Mouse (Mus musculus): ENCODE results near the gene Sprr1a.
"Not testable (repeated sequence)": the region's sequence is repeated elsewhere in the genome, so short reads cannot be mapped to it uniquely, and the experiment has no call there.

Sprr1a gene

DNA sequence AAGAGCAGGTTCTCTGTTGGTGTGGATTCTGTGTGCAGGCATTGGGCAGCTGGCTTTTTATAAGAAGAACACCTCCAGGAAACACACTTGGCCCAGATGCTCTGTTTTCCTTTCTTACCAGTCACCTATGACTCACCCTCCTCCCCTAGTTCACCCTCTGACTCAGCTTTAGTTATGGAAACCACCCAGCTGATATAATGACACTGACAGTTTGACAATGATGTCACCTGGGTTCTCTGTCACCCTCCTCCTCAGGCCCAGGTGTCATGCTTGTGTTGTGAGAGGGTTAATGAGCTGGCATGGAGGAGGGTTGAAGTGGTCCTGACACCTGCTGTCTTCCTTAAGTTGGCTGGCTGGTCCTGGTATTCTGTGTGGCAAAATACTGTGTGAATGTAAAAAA is at the start of gene Sprr1a:
Gene Sprr1a, minus strand, starts transcription at position 33 of the 400 bp plus-strand sequence.
- DNase-seq (ENCODE audit: low read depth, low spot score): no peak

DNA sequence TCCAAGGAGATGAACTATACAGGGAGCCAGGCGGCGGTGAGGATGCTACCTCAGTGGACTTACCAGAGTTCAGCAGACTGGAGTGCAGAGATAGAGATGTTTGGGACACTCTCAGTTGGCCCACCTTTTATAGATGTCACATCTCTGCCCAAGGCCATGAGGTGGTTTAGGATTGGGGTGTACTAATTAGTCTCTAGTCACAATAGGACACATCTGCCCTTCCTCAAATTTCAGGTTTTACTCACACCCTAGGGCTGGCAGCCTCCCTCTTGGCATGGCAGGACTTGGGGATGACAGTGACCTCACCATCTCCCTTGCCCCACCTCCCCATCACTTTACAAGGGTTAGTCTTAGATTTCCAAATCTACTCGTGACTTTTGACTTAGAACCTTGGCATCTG is 48.7 kb upstream of the Sprr1a start, which contains the start of gene 2310046K23Rik:
Gene 2310046K23Rik, minus strand, starts transcription at position 101 of the 400 bp plus-strand sequence.
- DNase-seq (ENCODE audit: low read depth, low spot score): no peak

- DNase-seq (ENCODE audit: low read depth, low spot score): no peak
These were observed 26.6 kb upstream of the Sprr1a start for GRCm38 (mm10) chr3:92512325-92512724.

DNA sequence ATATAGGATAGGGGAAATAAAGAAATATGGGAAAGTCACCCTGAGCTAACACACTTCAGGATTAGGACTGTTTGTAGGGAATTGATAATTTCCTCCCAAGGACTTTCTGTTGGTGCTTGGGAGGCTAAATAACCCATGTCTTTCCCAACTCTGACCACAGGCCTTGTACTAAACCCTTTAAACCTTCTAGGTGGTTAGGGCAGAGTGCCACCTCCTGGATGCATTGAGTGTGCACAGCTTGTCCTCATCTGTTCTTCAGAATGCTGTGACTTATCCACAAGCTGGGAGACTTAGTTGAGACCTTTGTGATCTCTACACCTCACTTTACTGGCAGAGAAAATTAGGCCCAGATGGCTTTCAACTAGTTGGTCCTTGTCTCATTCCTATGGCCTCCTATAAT is 25.1 kb upstream of the Sprr1a start:
- peak; percentile 2 for DNase-seq (ENCODE audit: low read depth, low spot score)

- DNase-seq (ENCODE audit: low read depth, low spot score): no peak
These were observed 22.5 kb upstream of the Sprr1a start for GRCm38 (mm10) chr3:92508185-92508584.

GRCm38 (mm10) chr3:92503528-92503927 is 17.8 kb upstream of the Sprr1a start:
- DNase-seq (ENCODE audit: low read depth, low spot score): no peak

GRCm38 (mm10) chr3:92500393-92500792 is 14.7 kb upstream of the Sprr1a start, which contains the start of gene Sprr4:
TSS of gene Sprr4 (minus strand) at chr3:92500493.
- no peak for DNase-seq (ENCODE audit: low read depth, low spot score)

- not testable (repeated sequence) for DNase-seq (ENCODE audit: low read depth, low spot score)
These were observed 4.6 kb upstream of the Sprr1a start for GRCm38 (mm10) chr3:92490262-92490661.

- no peak for DNase-seq (ENCODE audit: low read depth, low spot score)
These were observed 612 bp upstream of the Sprr1a start for GRCm38 (mm10) chr3:92486307-92486706.

GRCm38 (mm10) chr3:92481249-92481648 is 4.4 kb downstream of the Sprr1a start:
- DNase-seq (ENCODE audit: low read depth, low spot score): not testable (repeated sequence)

- DNase-seq (ENCODE audit: low read depth, low spot score): no peak
These were observed 15.6 kb downstream of the Sprr1a start for GRCm38 (mm10) chr3:92470111-92470510.

DNA sequence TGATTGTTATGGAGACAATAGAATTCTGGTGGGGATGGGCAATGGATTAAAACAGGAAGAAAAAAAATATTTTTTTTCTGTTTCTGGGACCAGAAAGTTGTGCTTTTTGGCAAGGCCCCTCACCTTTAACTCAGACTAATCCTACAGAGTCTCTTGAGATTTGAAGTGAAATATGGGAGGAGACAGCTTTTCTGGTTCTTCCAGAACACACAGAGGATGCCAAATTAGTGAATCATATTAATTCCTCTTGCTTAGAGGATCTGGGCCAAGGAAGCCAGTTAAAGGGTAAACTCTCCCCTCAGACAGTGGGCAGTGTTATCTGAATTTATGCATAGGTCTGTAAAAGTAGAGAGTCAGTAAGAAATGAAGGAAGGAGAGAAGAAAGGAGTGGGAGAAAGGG is 18.3 kb downstream of the Sprr1a start:
- DNase-seq (ENCODE audit: low read depth, low spot score): no peak

DNA sequence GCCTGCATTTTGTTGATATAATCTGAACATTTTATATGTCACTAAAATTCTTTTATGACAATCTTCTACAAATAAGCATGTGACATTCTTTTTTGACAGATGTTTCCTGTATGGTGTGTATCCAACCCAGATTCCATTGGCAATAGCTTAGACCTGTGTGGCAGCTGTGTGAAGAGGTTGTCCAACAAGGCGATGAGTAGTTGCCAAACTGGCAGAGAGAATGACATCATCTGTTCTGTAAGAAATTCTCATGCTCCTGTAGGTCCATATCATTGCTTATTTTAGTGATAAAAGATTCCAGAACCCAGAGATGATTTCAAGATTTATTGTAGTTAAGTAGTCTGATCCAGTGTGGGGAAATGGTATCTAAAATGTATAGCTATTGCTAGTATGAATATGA is 19.1 kb downstream of the Sprr1a start:
- no peak for DNase-seq (ENCODE audit: low read depth, low spot score)

GRCm38 (mm10) chr3:92458620-92459019 is 27.1 kb downstream of the Sprr1a start, which contains the start of gene Sprr3:
TSS of gene Sprr3 (minus strand) at chr3:92458720.
- DNase-seq (ENCODE audit: low read depth, low spot score): no peak

- no peak for DNase-seq (ENCODE audit: low read depth, low spot score)
These were observed 30.5 kb downstream of the Sprr1a start for GRCm38 (mm10) chr3:92455151-92455550.

DNA sequence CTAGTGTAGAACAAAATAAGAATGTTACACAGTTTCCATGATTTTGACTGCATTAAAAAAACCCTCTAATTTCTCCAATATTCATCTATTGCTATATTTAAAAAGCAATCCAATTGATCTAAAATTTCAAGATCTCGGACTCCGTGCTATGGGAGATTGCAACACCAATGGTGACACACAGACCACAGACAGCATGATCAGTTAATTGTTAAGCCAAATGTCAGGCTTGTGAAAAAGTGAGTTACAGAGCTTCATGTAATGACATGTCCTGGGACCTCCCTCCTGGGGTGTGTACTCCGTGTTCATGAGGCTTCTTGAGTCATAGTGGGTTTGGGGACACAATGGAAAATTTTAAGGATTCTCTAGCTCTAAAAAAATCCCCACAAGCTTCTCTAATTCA is 45.5 kb downstream of the Sprr1a start:
- DNase-seq (ENCODE audit: low read depth, low spot score): no peak

DNA sequence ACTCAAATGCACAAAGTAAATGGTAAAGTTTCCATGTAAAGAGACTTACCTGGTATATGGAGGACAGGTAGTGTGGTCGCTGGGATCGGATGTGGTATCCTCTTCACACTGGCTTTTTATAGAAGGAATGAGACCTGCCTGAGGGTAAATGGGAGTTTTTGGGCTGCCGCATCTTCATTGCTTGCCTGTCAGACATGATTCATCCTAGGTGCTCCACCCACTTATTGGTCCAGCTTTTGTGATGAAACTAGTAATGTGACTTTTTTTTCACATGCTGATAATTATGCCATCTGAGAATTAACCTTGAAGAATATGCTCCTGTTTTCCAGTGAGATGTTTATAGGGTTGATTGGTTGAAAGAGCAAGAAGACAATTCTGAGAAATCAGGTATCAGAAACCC is 47.0 kb downstream of the Sprr1a start, which contains the start of gene Sprr1b:
Gene Sprr1b, minus strand, starts transcription at position 101 of the 400 bp plus-strand sequence.
- no peak for DNase-seq (ENCODE audit: low read depth, low spot score)

Measured in retina, adult 2 months (tissue).